Mouse (Mus musculus): ENCODE data around the gene Pde2a.

DNA sequence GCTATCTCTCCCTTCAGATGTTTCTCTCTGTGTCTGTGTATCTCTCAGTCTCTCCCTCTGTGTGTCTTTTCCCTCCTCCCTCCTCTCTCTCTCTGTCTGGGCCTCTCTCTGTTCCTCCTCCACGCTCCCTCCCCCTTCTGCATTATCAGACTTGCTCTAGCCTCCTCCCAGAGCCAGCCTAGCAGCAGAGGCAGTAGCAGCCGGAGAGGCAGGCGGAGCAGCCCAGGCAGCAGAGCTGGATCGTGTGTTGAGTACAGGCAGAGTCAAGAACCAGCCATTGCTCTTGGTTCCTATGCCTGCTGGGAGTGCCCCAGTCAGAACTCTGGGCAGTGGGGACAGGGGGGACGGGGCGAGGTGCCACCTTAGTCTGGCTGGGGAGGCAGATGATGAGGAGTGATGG is at the start of gene Pde2a:
- TF ChIP-seq GATA1 (IDR thresholded peaks at IDR 0.05; ENCODE audit: low read length) (no peak), TAL1 (IDR thresholded peaks at IDR 0.05; ENCODE audit: low read length) (no peak)

Data from erythroblast, embryonic 14.5 days (primary cell).